Mouse (Mus musculus) thymus, adult 2 months (tissue): ENCODE results near the gene Slc24a3.

Experiments used
- CTCF ChIP-seq: fragments of 200-500 bp; IDR thresholded peaks from 2 replicates; pipeline ENCODE4 v1.5.1; 2012; ENCODE audit warnings: mild to moderate bottlenecking, control low read depth, low read length, moderate library complexity, borderline replicate concordance; ENCODE audit not compliant: control insufficient read depth, poor library complexity, insufficient read depth; ENCODE audit errors: extremely low read depth
- POLR2A ChIP-seq: fragments of 200-500 bp; IDR thresholded peaks from 2 replicates; pipeline ENCODE4 v1.6.1; 2012; ENCODE audit warnings: mild to moderate bottlenecking, low read length, control low read depth, moderate library complexity; ENCODE audit not compliant: control insufficient read depth, poor library complexity, insufficient read depth; ENCODE audit errors: extremely low read depth

- no peak for TF ChIP-seq POLR2A
- TF ChIP-seq CTCF, result no peak
Observed at GRCm38 (mm10) chr2:145340816-145341215, 173.3 kb downstream of the Slc24a3 start.
